Mouse (Mus musculus) left cerebral cortex, adult 18-20 months (tissue): ENCODE measurements around the gene Zfp758. TPM values are rescaled to one million over a fixed set of nuclear protein-coding genes. Genes with fewer than 3 reads are reported as not detected.
"Not testable (repeated sequence)": the region's sequence is repeated elsewhere in the genome, so short reads cannot be mapped to it uniquely, and the experiment has no call there.

Experiments used
- DNase-seq, 2 experiments: peaks; one replicate each; pipeline ENCODE4 v3.0.0; 2021 to 2022; ENCODE audit warnings: low spot score in 2 of 2, mixed read lengths in 1 of 2
- long read RNA-seq, 2 experiments: library from polyadenylated mRNA; stranded (forward); transcript quantifications; one replicate each; pipeline ENCODE4 v2.0.0; 2021
- total RNA-seq, 2 experiments: library from RNA; stranded (reverse); gene quantifications; 2 replicates each; pipeline ENCODE4 v1.2.3; 2021

Gene Zfp758
- 10 to 100 TPM; 10.9 to 11.5 TPM for total RNA-seq
- long read RNA-seq, experiment 1, partial matches to known transcripts, result 0 of 8 reads
- long read RNA-seq, experiment 1, other reads (novel, unspliced or antisense), result 2 of 8 reads
- long read RNA-seq, experiment 2, partial matches to known transcripts, result 0 of 1 reads
- long read RNA-seq, experiment 2, other reads (novel, unspliced or antisense), result 1 of 1 reads

DNA sequence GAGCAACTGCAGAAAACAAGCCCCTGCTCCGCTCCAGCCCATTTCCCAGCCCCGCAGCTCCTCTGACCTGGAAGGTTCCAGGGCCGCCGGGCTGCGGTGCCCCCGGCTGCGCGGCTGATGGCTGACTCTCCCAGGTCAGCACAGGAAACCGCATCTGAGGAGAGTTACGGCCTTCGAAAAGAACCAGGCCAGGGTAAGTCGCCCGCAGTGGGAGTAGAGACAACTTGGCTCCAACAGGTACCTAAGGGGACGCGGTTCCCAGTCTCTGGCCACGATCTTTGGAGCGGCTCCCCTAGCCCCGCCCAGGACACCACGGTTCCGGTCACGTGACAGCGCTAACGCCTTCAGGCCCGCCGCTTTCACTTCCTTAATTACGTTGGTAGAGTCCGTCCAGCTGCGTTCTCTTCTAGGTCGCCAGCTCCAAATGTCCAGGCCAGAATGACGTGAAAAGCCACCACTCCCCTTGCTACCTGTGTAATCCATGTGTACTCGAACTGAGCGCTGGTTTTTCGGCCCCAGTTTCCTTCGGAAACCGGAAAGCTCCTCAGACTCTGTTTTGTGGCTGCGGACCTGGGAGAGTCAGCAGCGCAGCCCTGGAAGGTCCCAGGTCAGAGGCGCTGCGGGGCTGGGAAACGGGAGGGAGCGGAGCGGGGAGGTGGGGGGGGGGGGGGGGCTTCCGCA lies at the start of gene Zfp758, which contains the start of gene Zfp944:
Gene Zfp758, plus strand, starts transcription at position 353 of the 681 bp plus-strand sequence.
Gene Zfp944, minus strand, starts transcription at position 300 of the 681 bp plus-strand sequence.
- DNase-seq, result peak; percentile 14 to 46

DNA sequence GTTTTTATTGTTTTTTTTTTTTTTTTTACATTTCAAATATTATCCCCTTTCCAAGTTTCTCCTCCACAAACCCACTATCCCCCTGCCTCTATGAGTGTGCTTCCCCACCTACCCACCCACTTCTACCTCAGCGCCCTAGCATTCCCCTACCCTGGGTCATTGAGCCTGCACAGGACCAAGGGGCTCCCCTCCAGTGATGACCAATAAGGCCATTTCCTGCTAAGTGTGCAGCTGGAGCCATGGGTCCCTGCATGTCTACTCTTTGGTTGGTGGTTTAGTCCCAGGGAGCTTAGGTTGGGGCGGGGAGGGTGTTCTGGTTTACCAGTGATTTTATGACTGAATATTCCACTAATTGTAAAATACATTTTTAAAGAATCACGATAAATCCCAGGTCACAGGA lies 47.0 kb upstream of the Zfp758 start:
- DNase-seq, result not testable (repeated sequence)

DNA sequence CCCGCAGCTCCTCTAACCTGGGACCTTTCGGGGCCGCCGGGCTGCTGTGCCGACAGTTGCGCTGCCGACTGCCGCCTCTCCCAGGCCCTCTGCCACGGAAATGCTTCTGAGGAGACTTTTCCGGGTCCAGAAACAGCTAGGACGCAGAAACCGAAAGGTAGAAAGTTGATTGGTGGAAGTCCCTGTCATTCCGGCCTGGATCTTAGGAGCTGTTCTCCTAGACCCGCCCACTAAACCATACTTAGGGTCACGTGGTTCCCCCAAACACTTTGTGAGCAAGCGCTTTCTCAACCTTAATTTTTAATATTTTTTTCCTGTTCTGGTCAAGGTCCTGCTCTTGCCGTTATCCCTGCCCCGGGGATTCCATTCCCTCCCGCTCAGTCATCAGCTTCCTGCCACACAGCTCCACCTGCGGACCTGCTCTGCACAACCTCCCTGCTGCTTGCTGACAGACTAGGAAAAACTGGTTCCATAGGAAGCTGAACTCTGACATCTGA lies 46.5 kb upstream of the Zfp758 start, which contains the start of gene CT030661.1:
Gene CT030661.1, minus strand, starts transcription at position 108 of the 497 bp plus-strand sequence.
- peak; percentile 90 to 92 for DNase-seq

DNA sequence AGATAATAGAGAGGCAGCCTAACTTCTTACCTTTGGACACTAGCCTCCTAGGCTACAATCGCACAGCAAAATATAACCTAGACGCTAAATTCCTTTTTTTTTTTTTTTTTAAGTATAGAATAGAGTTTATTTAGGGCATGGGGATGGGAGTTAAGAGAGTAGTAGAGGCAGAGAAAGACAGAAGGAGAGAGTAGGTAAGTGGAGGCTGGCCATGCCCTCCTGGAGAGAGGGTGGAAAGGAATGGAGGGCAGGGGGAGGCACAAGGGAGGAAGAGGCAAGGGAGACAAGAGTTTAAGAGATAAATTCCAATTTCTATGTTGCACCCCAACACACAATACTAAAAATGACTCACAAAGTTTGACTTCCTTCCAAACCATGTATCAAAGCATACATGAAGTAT lies 46.0 kb upstream of the Zfp758 start:
- not testable (repeated sequence) for DNase-seq

DNA sequence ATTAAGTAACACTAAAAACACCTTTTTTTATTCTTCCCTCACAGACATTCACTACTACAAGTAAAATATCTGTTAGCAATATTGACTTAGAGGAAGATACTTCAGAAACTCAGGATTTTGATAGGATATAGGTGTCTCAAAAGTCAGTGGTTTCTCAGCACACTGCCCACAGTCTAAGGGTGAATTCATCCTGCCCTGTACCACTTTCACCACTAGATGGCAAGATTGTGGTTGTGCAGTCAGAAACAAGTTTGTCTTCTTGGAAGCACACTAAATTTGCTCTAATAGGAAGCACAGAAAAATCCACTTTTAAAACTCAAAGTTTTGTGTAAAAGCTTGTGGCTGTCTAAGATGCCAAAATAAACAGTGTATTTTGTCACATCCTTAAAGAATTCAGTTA lies 8.5 kb upstream of the Zfp758 start:
- peak; percentile 33 to 55 for DNase-seq

DNA sequence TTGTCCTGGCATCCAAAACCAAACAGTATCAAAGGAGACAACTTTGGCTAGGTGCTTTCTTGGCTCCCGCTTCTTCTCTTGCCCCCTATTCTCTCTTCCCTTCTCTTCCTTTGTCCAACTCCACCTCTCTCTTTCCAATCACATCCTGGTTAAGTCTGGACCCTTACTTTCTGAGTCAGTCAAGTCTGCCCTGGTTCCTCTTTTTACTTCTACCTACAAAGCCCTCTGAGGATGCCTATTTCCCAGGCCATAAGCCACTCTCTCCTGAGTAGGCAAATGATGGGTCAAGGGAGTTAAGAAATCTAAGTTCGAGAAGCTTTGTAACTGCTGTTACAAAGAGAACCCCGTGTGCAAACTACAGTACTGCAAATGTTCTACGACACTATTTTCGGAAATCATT lies 681 bp upstream of the Zfp758 start:
- no peak for DNase-seq

DNA sequence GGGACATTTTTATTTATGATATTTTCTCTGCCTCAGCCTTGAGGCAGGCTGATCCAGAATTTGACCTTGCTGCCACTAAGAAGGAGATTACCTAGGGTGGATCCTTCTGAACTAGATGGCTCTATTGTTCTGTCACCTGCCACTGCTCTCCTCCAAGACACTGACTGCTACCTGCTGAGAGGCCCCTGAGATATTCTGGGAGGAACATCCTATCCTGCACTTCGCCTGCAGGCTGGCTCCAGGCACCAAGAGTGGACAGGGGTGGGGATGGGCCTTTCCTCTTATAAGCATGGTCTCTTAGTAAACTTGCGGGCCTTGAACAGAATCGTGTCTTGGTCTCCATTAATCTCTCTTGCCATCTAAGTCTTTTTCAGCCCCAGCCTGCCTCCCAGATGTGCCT lies 2.6 kb downstream of the Zfp758 start:
- DNase-seq, result no peak

DNA sequence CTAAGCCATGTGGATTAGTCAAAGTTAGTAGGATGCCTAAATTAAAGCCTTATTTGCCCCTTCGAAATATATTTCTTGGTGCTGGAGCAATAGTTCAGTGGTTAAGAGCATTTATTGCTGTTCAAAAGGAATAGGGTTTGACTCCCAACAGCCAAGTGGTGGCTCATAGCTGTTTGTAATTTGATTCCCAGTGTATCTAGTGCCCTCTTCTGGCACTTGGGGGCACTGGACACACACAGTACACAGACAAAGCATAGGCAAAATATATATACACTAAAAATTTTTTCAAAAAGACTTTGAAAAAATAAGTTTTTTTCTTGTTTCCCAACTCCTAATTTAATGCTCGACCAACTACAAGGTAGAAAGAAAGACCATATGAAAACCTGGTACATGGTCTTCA lies 49.5 kb downstream of the Zfp758 start:
- no peak for DNase-seq

DNA sequence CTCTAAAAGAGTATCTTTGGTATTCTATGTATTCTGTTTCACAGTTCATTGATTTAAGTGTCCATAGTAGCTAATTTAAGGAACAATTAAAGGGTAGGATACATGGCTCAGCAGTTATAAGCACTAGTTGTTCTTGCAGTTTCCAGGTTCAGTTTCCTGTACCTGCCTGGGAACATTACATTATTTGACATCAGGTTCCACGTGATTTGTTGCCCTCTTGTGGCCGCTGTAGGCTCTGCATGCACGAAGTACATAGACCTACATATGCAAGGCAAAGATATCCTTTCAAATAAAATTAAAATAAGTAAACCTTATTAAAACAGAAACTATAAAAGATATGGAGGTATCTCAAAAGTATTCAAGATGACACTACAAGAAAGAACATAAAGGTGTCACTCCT lies 56.3 kb downstream of the Zfp758 start:
- DNase-seq, result peak; percentile 28 to 60

DNA sequence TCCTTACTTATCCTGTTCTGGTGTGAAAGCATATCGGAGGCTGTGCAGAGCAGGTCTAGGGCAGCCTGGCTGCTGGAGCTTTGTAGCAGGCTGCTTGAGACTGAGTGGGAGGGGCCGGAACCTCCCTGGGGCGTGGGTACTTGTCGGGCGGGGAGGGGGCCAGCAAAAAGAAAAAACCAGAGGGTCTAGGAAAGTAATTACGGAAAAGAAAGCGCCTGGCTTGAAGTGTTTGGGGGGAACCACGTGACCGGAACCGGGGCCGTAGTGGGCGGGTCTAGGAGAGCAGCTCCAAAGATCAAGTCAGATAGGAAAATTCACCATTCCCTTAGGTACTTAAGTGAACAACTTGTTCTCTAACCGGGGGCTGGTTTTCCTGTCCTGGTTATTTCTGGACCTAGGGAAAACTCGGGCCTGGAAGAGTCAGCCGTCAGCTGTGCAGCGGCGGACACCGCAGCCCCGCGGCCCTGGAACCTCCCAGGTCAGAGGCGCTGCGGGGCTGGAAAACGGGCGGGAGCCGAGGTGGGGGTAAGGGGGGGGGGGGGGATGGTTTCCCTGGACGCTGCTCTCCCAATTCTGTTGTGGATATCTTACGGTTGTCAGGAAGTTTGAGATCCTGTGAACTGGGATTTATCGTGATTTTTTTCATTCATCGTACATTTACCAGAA lies 62.8 kb downstream of the Zfp758 start, which contains the start of gene Zfp946:
Gene Zfp946, plus strand, starts transcription at position 271 of the 666 bp plus-strand sequence.
- DNase-seq, result peak; percentile 76 to 80

DNA sequence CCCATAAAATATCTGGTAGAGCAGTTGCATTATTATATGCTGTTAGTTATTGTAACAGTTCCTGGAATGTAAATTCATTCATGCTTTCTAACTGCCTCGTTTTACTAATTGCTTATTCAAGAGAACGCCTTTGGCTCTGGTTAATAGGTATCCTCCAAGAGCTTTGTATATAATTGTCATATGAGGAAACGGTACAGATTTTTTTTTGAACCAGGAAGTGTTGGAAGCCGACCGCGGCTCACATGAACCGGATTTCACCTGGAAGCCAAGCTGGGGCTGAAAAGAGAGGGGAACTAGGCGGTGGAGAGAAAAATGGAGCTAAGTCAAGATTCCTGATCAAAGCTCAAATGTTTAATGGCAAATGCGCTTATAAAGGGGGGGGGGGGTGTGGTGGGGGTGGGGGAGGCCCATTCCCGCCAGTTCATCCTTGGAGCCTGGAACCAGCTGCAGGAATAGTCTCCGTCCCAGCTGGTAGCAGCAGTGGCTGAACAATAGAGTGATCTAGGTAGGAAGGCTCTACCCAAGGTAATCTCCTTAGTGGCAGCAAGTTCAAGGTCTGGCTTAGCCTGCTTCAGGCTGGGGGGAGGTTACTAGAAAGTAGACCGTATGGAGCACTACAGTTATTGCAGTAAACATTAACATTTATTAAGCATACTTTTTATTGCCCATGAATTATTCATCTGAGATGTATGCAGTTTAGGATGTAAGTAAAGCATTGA lies 63.5 kb downstream of the Zfp758 start:
- DNase-seq, result peak in 1 of 2 experiments; percentile 2

Other genes starting within 250 kb of the Zfp758 start
- under 1 TPM; 0.35 to 0.74 TPM for gene Zfp947, start 195.3 kb upstream of the Zfp758 start, total RNA-seq
- 1 to 10 TPM; 4.9 to 5.0 TPM for gene Zfp994, start 135.8 kb upstream of the Zfp758 start, total RNA-seq
- 10 to 100 TPM; 10.3 to 11.9 TPM for gene CT030661.1, start 46.6 kb upstream of the Zfp758 start, total RNA-seq
- 1 to 10 TPM; 9.0 to 9.3 TPM for gene Zfp944, start 53 bp upstream of the Zfp758 start, total RNA-seq
- 10 to 100 TPM; 11.6 to 14.5 TPM for gene Zfp946, start 62.8 kb downstream of the Zfp758 start, total RNA-seq
- not detected for gene Vmn2r111, start 212.0 kb downstream of the Zfp758 start, total RNA-seq
- not detected for gene Vmn2r112, start 239.5 kb downstream of the Zfp758 start, total RNA-seq